9 mouse cellular contexts compared by ENCODE assay signal in the genomic region with DNA sequence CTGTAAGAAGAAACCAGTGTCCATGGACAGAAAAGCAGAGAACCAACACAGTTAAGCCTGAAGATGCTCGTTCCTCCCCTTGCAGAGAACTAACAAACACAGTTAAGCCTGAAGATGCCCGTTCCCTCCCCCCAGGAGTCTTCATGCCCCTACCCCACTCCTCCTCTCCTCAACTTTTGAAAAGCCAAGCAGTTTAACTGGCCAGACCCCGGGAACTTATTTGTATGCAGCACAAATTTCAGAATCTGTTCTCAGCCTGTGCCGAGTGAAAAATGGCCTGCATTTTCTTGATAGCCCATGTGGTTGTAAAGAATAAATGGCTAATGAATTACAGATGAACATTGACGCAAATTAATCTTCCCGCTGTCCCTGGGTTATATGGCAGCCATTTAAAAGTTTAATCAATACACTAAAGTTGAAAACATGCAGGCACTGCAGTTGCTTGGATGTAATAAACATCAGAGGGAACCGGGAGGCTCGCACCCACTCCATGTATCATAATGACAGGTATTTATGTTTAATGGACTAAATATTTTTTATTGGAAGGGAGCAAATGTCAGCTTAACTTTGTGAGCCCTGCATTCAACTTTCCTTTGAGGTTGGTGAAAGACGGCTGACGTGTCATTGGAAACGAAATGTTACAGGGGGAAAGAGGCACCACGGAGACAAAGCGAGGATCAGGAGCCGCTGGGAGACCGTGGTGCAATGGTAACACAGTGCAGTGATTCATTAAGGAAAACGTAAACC.
DNase-seq lines count a peak whose midpoint lies in the region; ATAC-seq and TF ChIP-seq lines count a peak whose summit lies in the region.
"Had no signal": no experiment of that assay in that cellular context is flagged by ENCODE, and none has a peak within 500 bp of the region (broad histone marks: within the 10 kb centered on the region; RNA-seq: fewer than 3 reads in every experiment).

No protein-coding gene starts in this region.

- no peaks in the 10 kb centered on the region for H3K36me3 ChIP-seq in lung, embryonic 14.5 days (ENCODE audit: insufficient read depth)
- H3K36me3 ChIP-seq in intestine, embryonic 16.5 days (ENCODE audit: control insufficient read depth, insufficient read depth, low read length): no peaks in the 10 kb centered on the region
- no peaks in the 10 kb centered on the region for H3K36me3 ChIP-seq in neural tube, embryonic 14.5 days (ENCODE audit: control insufficient read depth, insufficient read depth, low read length)

- H3K9me3 ChIP-seq in lung, embryonic 14.5 days (ENCODE audit: low read depth, low read length): no peaks in the 10 kb centered on the region
- no peaks in the 10 kb centered on the region for H3K9me3 ChIP-seq in intestine, embryonic 16.5 days (ENCODE audit: control insufficient read depth, low read length)
- no peaks in the 10 kb centered on the region for H3K9me3 ChIP-seq in neural tube, embryonic 14.5 days (ENCODE audit: control insufficient read depth, low read length)

- no peak overlapping the region for H3K4me3 ChIP-seq in lung, embryonic 14.5 days (ENCODE audit: low read depth, low read length)
- H3K4me3 ChIP-seq in embryonic fibroblast, embryonic 13.5 days (ENCODE audit: insufficient read depth, low read length): no peak overlapping the region
- H3K4me3 ChIP-seq in intestine, embryonic 16.5 days (ENCODE audit: low read length): no peak overlapping the region
- no peak overlapping the region for H3K4me3 ChIP-seq in neural tube, embryonic 14.5 days (ENCODE audit: low read depth, low read length)

- H3K27me3 ChIP-seq in lung, embryonic 14.5 days (ENCODE audit: insufficient read depth, low read length): no peaks in the 10 kb centered on the region
- H3K27me3 ChIP-seq in intestine, embryonic 16.5 days (replicated peaks; ENCODE audit: control insufficient read depth, insufficient read depth, low read length): no peaks in the 10 kb centered on the region
- H3K27me3 ChIP-seq in neural tube, embryonic 14.5 days (ENCODE audit: control insufficient read depth, insufficient read depth, low read length): no peaks in the 10 kb centered on the region

- 34% methylated on average over 16 of the region's 16 CpGs for WGBS in lung, embryonic 14.5 days
- WGBS in intestine, embryonic 16.5 days: 29% methylated on average over 16 of the region's 16 CpGs
- 10% methylated on average over 16 of the region's 16 CpGs for WGBS in neural tube, embryonic 14.5 days

- ATAC-seq in lung, embryonic 14.5 days (ENCODE audit: insufficient read depth): no peak
- peak; percentile 50 for ATAC-seq in intestine, embryonic 16.5 days
- ATAC-seq in neural tube, embryonic 14.5 days (ENCODE audit: low read depth): peak; percentile 89

- peak overlapping the region; percentile 78; the same call in 1 of the 2 replicates for H3K27ac ChIP-seq in lung, embryonic 14.5 days (ENCODE audit: low read depth)
- H3K27ac ChIP-seq in embryonic fibroblast, embryonic 13.5 days (ENCODE audit: insufficient read depth, low read length): peak overlapping the region; percentile 53
- H3K27ac ChIP-seq in intestine, embryonic 16.5 days (ENCODE audit: low read length): peak overlapping the region; percentile 80
- H3K27ac ChIP-seq in neural tube, embryonic 14.5 days (ENCODE audit: low read depth, low read length): peak overlapping the region; percentile 52

- no peak overlapping the region for H3K9ac ChIP-seq in lung, embryonic 14.5 days
- no peak overlapping the region for H3K9ac ChIP-seq in intestine, embryonic 16.5 days (ENCODE audit: low read depth, low read length)
- no peak overlapping the region for H3K9ac ChIP-seq in neural tube, embryonic 14.5 days (replicated peaks; ENCODE audit: low read depth, low read length)

- H3K4me2 ChIP-seq in lung, embryonic 14.5 days: 0 out of 2 replicates have a peak overlapping the region, but pooled peaks have one; percentile 19
- no peak overlapping the region for H3K4me2 ChIP-seq in intestine, embryonic 16.5 days (ENCODE audit: low read depth, low read length)
- peak overlapping the region; percentile 0; the same call in 1 of the 2 replicates for H3K4me2 ChIP-seq in neural tube, embryonic 14.5 days (ENCODE audit: low read depth, low read length)

- no peak for TF ChIP-seq CTCF in lung, embryonic 14.5 days (IDR thresholded peaks at IDR 0.05; ENCODE audit: low read depth)
- TF ChIP-seq CTCF in embryonic fibroblast, embryonic 13.5 days (IDR thresholded peaks at IDR 0.05; ENCODE audit: borderline replicate concordance, insufficient read depth, low read length): no peak

- peaks cover 10% of the 10 kb centered on the region; the same call in 1 of the 2 replicates for H3K4me1 ChIP-seq in lung, embryonic 14.5 days (ENCODE audit: insufficient read depth)
- no peaks in the 10 kb centered on the region; the same call in 1 of the 2 replicates for H3K4me1 ChIP-seq in embryonic fibroblast, embryonic 13.5 days (ENCODE audit: control insufficient read depth, insufficient read depth, low read length)
- peaks cover 7% of the 10 kb centered on the region for H3K4me1 ChIP-seq in intestine, embryonic 16.5 days (ENCODE audit: control insufficient read depth, insufficient read depth, low read length)
- peaks cover 18% of the 10 kb centered on the region for H3K4me1 ChIP-seq in neural tube, embryonic 14.5 days (ENCODE audit: control insufficient read depth, insufficient read depth, low read length)

- no peak for TF ChIP-seq POLR2A in embryonic fibroblast, embryonic 13.5 days (IDR thresholded peaks at IDR 0.05; ENCODE audit: low read depth, low read length)

- DNase-seq in lung, embryonic 14.5 days: peak; percentile 44
- DNase-seq in lung, adult 18-20 months: no peak
- DNase-seq in urinary bladder, postnatal 4 days (ENCODE audit: low spot score in 2 of 2): no peak
- DNase-seq in adrenal gland, postnatal 25 days: no peak
- DNase-seq in frontal cortex, postnatal 25 days (ENCODE audit: low spot score in 2 of 2): no peak
- DNase-seq: thymus, adult 18-20 months had no signal
